Mouse (Mus musculus) stomach, embryonic 16.5 days (tissue): ENCODE data around the gene Tnrc6b. TPM values are rescaled to one million over a fixed set of nuclear protein-coding genes. Genes with fewer than 3 reads are reported as not detected.

Experiments
- ATAC-seq: fragments of 200-750 bp; cut with Nextera tagmentation; 2 replicates; pipeline ENCODE4 v1.8.0; 2017; ENCODE audit warnings: moderate number of reproducible peaks, moderate TSS enrichment; ENCODE audit not compliant: insufficient read depth, low FRiP score
- H3K27ac ChIP-seq: fragments of 300-500 bp; sonication (generic); 2 replicates; pipeline ENCODE4 v1.5.1; 2014; ENCODE audit warnings: low read length
- H3K27me3 ChIP-seq: fragments of 300-500 bp; sonication (generic); 2 replicates; pipeline ENCODE4 v1.6.1; 2014; ENCODE audit warnings: low read length, control low read depth, mixed read lengths; ENCODE audit not compliant: control insufficient read depth, insufficient read depth
- H3K36me3 ChIP-seq: fragments of 300-500 bp; sonication (generic); 2 replicates; pipeline ENCODE4 v1.6.1; 2014; ENCODE audit warnings: low read length; ENCODE audit not compliant: control insufficient read depth, insufficient read depth
- H3K4me1 ChIP-seq: fragments of 300-500 bp; sonication (generic); 2 replicates; pipeline ENCODE4 v1.6.1; 2014; ENCODE audit warnings: low read length, control low read depth, mixed read lengths; ENCODE audit not compliant: control insufficient read depth, insufficient read depth
- H3K4me2 ChIP-seq: fragments of 300-500 bp; sonication (generic); 2 replicates; pipeline ENCODE4 v1.6.1; 2014; ENCODE audit warnings: low read depth, low read length, mixed read lengths
- H3K4me3 ChIP-seq: fragments of 300-500 bp; sonication (generic); replicated peaks from 2 replicates; pipeline ENCODE4 v1.5.1; 2014; ENCODE audit warnings: mild to moderate bottlenecking, low read length
- H3K9ac ChIP-seq: fragments of 300-500 bp; sonication (generic); 2 replicates; pipeline ENCODE4 v1.6.1; 2014; ENCODE audit warnings: low read length
- H3K9me3 ChIP-seq: fragments of 300-500 bp; sonication (generic); replicated peaks from 2 replicates; pipeline ENCODE4 v1.6.1; 2016; ENCODE audit warnings: low read length, control low read depth; ENCODE audit not compliant: control insufficient read depth
- WGBS: fragments of 180-500 bp; shearing (Covaris S2); extraction: QIAGEN DNeasy Blood & Tissue Kit; methylation state at CpG from one replicate; pipeline ENCODE4 v1.1.7; 2014; 5-methylcytosine and 5-hydroxymethylcytosine counted together
- polyA plus RNA-seq: library from polyadenylated mRNA; unstranded; fragments of >200 nt; fragmentation: Nextera tagmentation; extraction: Ambion mirVana; gene quantifications from 2 replicates; pipeline ENCODE4 v1.2.1, GENCODE M21; 2015

The Tnrc6b gene
- polyA plus RNA-seq, 1 experiment from 2014 or later: 29.9 TPM

DNA sequence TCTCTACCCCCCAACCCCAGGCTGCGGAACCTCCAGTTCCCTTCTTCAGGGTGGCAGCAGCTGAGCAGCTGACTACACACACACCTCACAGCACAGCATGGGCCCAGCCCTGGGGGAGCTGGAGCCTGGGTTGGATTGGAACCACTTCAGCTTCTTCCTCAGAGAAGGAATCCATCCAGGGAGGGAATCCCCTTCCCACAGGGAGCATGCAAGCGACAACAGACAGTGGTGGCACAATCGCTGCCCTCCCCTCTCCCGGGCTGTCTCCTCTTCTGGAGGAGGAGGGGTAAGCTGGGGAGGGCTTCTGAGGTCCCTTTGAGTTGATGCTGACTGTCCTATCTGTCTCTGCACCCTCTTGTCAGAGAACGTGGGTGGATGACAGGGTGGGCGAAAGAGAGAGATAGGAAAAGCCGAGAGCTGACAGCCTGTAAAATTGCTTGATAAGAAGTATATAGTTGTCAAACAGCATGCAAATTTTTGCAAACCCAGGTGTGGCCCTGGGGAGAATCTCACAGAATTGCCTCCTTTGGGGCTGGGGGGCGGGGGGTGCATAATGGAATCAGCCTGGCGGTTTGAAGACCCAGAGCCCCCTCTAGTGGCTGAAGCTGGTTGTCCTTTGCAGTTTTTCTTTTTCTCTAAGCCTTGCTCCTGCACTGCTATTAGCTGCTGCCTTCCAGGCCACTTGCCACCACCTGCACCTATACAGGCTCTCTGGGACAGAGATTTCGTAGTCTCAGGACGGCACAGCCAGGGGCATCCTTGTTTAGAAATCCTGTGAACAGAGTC lies 16.8 kb upstream of the Tnrc6b start:
- H3K9ac ChIP-seq: 0 out of 2 replicates have a peak overlapping the region, but pooled peaks have one; percentile 9
- H3K4me2 ChIP-seq: no peak overlapping the region
- H3K27ac ChIP-seq: no peak overlapping the region
- H3K36me3 ChIP-seq: no peaks in the 10 kb centered on the region
- 33% methylated on average over 11 of the region's 11 CpGs for whole genome bisulfite sequencing
- 0 out of 2 replicates have a peak, but pooled peaks cover 2% of the 10 kb centered on the region for H3K4me1 ChIP-seq
- H3K4me3 ChIP-seq: no peak overlapping the region
- no peaks in the 10 kb centered on the region for H3K9me3 ChIP-seq
- H3K27me3 ChIP-seq: no peaks in the 10 kb centered on the region
- ATAC-seq: no peak

DNA sequence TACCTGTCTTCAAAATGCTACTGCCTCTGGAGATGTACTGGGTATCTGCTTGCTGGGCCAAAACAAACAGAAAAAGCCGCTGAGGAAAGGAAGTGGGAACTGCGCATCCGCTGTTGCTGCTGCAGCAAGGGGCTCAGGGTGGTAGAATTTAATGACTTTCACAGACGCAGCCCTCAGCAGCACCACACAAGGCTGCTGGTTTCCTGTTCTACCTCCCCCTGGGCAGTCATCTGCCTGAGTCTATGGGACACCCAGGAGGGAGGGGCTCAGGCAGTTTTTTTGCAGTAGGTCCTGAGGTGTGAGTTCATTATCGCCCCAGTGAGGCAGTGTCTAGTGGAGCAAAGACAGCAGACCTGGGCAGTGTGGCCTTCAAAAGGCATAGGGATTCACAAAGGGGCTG lies 13.5 kb upstream of the Tnrc6b start:
- Histone ChIP-seq H3K9ac (no peak overlapping the region), H3K4me3 (no peak overlapping the region), H3K9me3 (no peaks in the 10 kb centered on the region), H3K36me3 (no peaks in the 10 kb centered on the region), H3K27ac (no peak overlapping the region), H3K4me1 (0 out of 2 replicates have a peak, but pooled peaks cover 6% of the 10 kb centered on the region), H3K4me2 (no peak overlapping the region), H3K27me3 (no peaks in the 10 kb centered on the region)
- 46% methylated on average over 5 of the region's 5 CpGs for WGBS
- ATAC-seq: peak; percentile 26; the same call in 1 of the 2 replicates

DNA sequence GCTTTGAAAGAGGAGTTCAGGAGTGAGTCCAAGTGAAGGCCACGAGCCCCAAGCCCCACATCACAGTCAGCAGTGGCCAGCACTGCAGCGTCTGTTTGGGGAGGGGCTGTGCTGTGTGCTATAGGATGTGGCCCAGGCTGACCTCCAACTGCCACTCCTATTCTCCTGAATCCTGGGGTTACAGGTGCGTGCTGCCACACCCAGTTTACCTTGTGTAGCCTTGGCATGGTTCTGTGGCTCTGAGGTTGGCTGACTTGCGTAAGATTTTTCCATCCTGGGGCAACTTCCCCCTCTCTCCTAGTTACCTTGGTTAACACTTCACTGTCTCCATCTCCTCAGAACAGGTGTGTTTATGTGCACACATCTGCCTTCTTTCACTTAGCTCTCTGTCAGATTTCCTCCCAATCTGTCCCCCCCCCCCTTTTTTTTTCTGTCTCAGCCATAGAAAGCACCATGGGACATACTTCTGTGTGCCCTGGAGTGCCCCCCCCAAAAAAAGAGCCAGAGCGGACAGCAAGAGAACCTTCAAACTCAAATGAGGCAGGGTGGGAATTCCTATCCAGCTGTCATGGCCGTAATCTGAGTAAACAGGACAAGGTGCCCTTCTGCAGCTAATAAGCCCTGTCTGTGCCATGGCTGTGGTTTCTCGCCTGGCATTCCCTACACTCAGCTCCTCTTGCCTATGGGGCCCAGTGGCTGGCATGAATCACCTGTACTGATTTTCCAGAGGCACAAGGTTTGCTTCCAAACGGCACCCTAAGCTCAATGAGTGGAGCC lies 9.4 kb upstream of the Tnrc6b start:
- no peak for ATAC-seq
- 63% methylated on average over 8 of the region's 8 CpGs for WGBS
- 0 out of 2 replicates have a peak overlapping the region, but pooled peaks have one; percentile 8 for H3K27ac ChIP-seq
- H3K9ac ChIP-seq: peak overlapping the region; percentile 26; the same call in 1 of the 2 replicates
- no peaks in the 10 kb centered on the region for H3K9me3 ChIP-seq
- H3K36me3 ChIP-seq: no peaks in the 10 kb centered on the region
- H3K4me2 ChIP-seq: no peak overlapping the region
- H3K27me3 ChIP-seq: no peaks in the 10 kb centered on the region
- no peak overlapping the region for H3K4me3 ChIP-seq
- peaks cover 9% of the 10 kb centered on the region for H3K4me1 ChIP-seq

DNA sequence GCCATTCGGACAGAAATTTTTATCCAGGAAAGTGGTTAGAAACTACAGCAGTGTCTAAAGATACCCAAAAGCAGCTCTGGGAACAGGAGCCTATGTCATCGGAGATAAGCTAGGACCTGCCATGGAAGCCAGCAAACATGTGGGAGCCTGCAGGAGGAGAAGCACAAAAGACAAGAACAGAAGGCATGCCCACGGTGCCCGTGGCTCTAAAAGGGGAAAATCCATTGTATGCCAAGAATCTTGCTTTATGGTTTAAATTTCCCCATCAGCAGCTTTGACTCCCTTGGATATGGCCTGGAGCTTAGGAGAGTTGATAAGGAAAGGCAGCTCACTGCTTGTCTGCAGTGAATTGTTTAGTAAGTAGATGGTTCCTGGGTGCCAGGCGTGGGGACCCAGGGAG lies 8.2 kb upstream of the Tnrc6b start:
- H3K9me3 ChIP-seq: no peaks in the 10 kb centered on the region
- no peak for ATAC-seq
- no peak overlapping the region for H3K27ac ChIP-seq
- H3K36me3 ChIP-seq: no peaks in the 10 kb centered on the region
- WGBS: 79% methylated on average over 5 of the region's 5 CpGs
- no peak overlapping the region for H3K4me2 ChIP-seq
- peaks cover 20% of the 10 kb centered on the region for H3K4me1 ChIP-seq
- no peak overlapping the region for H3K9ac ChIP-seq
- H3K27me3 ChIP-seq: no peaks in the 10 kb centered on the region
- H3K4me3 ChIP-seq: no peak overlapping the region

DNA sequence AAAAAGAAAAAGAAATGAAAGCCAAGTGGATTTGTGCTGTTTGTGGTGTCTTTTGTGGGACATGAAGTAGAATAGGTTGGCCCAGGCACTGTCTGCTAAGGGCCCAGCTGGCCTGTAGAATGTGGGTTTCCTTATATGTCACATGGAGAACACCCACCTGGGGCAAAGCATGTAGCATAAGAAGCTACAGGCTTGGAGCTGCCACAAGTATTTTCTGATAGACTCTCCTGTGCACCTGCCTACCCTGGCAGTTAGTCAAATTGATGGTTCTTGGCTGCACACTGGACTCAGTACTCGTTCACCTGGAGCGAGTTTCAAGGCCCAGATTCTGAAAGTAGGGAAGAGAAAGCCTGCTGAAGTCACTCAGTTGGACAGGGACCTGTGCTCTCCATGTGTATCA lies 7.6 kb upstream of the Tnrc6b start:
- H3K4me1 ChIP-seq: peaks cover 20% of the 10 kb centered on the region
- no peaks in the 10 kb centered on the region for H3K36me3 ChIP-seq
- WGBS: 69% methylated on average over 2 of the region's 2 CpGs
- no peaks in the 10 kb centered on the region for H3K27me3 ChIP-seq
- H3K9me3 ChIP-seq: no peaks in the 10 kb centered on the region
- H3K27ac ChIP-seq: peak overlapping the region; percentile 35; the same call in 1 of the 2 replicates
- no peak overlapping the region for H3K4me3 ChIP-seq
- no peak for ATAC-seq
- H3K9ac ChIP-seq: no peak overlapping the region
- no peak overlapping the region for H3K4me2 ChIP-seq

DNA sequence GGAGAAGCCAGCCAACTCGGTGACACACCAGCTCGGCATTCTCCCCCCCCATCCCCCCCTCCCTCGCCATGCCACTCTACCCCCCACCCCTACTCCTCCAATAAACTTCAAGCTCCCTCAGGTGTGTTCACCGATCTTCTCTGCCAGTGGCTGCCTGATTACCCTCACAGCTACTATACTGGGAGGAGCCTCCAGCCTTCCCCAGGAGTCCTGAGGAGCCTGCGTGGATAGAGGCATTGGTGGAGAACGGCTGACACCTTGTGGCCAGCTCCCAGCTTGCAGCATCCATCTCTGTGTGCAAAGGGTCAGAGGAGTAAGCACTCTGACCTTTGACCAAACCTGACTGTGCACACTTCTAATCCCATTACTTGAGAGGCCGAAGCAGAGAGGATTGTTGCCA lies 6.8 kb upstream of the Tnrc6b start:
- Histone ChIP-seq H3K4me3 (no peak overlapping the region), H3K4me1 (peaks cover 21% of the 10 kb centered on the region), H3K9ac (no peak overlapping the region), H3K27me3 (no peaks in the 10 kb centered on the region), H3K9me3 (no peaks in the 10 kb centered on the region), H3K36me3 (no peaks in the 10 kb centered on the region), H3K4me2 (peak overlapping the region; percentile 24; the same call in 1 of the 2 replicates), H3K27ac (no peak overlapping the region)
- ATAC-seq: peak; percentile 85
- 5% methylated on average over 7 of the region's 7 CpGs for WGBS

DNA sequence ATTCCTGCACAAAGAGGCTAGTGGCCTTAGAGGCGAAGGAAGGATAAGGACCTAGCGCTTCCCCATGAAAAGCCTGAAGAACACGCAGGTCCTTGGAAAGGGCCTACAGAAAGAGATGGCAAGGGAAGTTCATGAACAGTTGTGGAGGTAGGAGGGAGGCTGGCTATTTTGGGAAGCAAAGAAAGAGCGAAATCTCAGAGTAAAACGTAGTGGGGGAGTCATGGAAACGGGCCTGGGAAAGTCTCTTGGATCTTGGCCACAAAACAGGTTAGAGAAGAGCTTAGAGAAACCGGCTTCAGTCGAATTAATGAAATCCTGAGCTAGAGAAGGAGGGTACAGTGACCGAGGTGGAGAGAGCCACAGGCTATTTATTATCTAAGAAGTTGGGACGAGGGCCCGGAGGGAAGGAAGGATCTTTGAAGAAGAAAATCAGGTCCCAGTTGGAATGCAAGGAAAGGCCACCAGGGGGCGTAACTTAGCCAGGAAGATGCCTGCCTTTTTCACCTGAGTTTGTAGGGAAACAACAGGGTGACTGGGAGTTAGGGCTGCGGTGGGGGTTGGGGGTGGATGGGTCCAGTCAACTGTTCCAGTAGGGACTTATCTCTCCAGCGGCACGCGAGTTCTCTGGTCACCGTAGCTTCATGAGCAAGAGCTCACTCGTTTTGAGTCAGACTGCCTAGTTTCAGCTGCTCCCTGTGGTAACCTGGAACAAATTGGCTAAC lies 5.1 kb upstream of the Tnrc6b start:
- Histone ChIP-seq H3K27me3 (no peaks in the 10 kb centered on the region), H3K27ac (peak overlapping the region; percentile 82), H3K36me3 (no peaks in the 10 kb centered on the region), H3K9ac (peak overlapping the region; percentile 53; the same call in 1 of the 2 replicates), H3K4me1 (peaks cover 25% of the 10 kb centered on the region), H3K4me2 (peak overlapping the region; percentile 58), H3K9me3 (no peaks in the 10 kb centered on the region), H3K4me3 (peak overlapping the region; percentile 35)
- WGBS: 23% methylated on average over 18 of the region's 18 CpGs
- no peak for ATAC-seq

DNA sequence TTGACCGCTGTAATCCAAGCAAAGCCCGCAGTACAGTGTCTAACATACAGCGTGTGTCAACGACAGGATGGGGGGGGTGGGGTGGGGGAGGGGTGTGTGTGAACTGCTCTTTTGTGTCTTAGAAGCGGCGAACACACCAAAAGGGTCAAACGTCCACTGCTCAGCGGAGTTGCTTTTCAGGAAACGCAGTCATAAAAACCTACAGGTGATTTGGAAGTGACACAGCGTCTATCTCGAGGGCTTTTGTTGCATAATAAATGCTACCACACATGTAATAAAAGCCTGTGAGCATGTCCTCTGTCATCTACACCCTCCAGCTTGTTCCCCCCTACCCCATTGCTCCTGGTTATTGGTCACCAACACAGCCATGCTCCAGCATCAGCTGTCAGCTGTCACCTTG lies 4.5 kb upstream of the Tnrc6b start:
- no peaks in the 10 kb centered on the region for H3K27me3 ChIP-seq
- H3K4me2 ChIP-seq: peak overlapping the region; percentile 58
- H3K4me1 ChIP-seq: peaks cover 21% of the 10 kb centered on the region
- H3K9me3 ChIP-seq: no peaks in the 10 kb centered on the region
- WGBS: 6% methylated on average over 11 of the region's 11 CpGs
- H3K36me3 ChIP-seq: no peaks in the 10 kb centered on the region
- peak overlapping the region; percentile 35 for H3K4me3 ChIP-seq
- peak overlapping the region; percentile 82 for H3K27ac ChIP-seq
- peak overlapping the region; percentile 53; the same call in 1 of the 2 replicates for H3K9ac ChIP-seq
- no peak for ATAC-seq
